Mouse (Mus musculus) neural tube, postnatal 0 days (tissue): ENCODE data around the gene Mup6. TPM values are rescaled to one million over a fixed set of nuclear protein-coding genes. Genes with fewer than 3 reads are reported as not detected.

Source experiments
- polyA plus RNA-seq: library from polyadenylated mRNA; unstranded; fragments of >200 nt; fragmentation: Nextera tagmentation; extraction: Ambion mirVana; gene quantifications from 2 replicates; pipeline ENCODE4 v1.2.1, GENCODE M21; 2015

Mup6 gene
- 0.26 TPM in 1 of 2 replicates, not detected in the other for polyA plus RNA-seq

GRCm38 (mm10) chr4:59963405-59964344 is at the start of gene Mup6:
TSS of gene Mup6 (plus strand) at chr4:59964294.

DNA sequence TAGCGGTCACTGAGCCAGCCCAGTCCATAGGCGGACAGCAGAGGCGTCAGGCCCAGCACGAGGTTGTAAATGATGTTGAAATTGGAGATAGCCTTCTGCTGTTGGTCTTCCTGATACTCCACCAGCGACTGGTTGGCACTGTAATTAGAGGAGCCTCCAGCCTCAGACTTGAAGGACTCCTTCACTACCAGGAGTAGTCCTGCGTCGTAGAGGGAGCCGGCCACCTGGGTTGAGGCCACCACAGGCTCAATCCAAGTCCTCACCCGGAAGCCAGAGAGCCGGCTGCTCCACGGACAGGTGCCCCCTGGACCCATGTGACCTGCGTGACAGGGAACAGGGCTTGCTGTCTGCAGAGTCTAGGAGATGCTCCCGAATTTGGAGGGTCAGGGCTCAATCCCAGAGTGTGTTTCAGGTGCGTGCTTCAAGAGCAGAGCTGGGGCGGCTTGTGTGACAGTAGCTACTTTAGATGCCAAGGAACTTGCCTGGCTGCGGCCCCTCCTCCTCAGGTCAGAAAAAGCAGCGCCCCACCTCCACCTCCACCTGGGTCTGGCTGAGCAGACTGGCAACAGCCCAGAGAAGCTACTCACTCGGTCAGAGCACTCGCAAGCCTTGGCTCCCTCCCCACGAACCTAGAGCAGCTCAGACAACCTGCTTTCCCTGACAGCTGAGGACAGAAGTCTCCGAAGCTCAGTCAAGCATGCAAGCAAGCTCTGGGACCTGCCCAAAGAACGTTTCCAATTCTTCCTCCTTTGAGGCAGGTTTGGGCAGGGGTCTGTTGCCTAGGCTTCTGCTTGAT is 49.3 kb upstream of the Mup6 start, which contains the start of gene Slc46a2:
Gene Slc46a2, minus strand, starts transcription at position 449 of the 796 bp plus-strand sequence.

DNA sequence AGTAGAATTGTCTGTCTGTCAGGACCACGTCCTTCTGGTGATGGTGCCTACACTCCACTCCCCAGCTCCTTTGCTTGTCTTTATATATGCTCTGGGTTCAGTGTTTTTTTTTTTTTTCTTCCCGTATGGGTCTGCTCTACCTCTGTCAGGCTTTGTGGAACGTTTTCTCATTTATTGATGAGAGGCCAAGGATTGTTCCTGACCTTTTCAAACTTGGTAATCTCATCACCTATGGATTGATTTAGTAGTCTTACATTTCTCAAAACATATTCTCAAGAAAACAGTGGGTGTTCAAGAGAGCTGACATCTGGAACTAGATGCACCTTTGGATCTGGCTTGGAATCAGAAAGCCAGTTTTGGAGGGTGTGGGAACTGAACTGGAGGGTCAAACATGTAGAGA is 3.5 kb upstream of the Mup6 start, which contains the start of gene Mup4:
Gene Mup4, minus strand, starts transcription at position 101 of the 400 bp plus-strand sequence.

Other genes starting within 250 kb of the Mup6 start
- gene Inip, start 162.7 kb upstream of the Mup6 start, polyA plus RNA-seq: 35.2 and 35.6 TPM in 2 replicates
- 22.1 and 23.0 TPM in 2 replicates for gene Snx30, start 158.5 kb upstream of the Mup6 start, polyA plus RNA-seq
- 0.10 and 0.12 TPM in 2 replicates for gene Slc46a2, start 49.2 kb upstream of the Mup6 start, polyA plus RNA-seq
- gene Mup4, start 3.6 kb upstream of the Mup6 start, polyA plus RNA-seq: not detected in 2 replicates
- gene Mup7, start 106.2 kb downstream of the Mup6 start, polyA plus RNA-seq: not detected in 2 replicates
- not detected in 2 replicates for gene Mup2, start 190.0 kb downstream of the Mup6 start, polyA plus RNA-seq